Mouse (Mus musculus) forebrain, embryonic 15.5 days (tissue): ENCODE data around the gene Psmb5. TPM values are rescaled to one million over a fixed set of nuclear protein-coding genes. Genes with fewer than 3 reads are reported as not detected.

Experiments
- ATAC-seq: fragments of 200-750 bp; cut with Nextera tagmentation; replicated peaks from 2 replicates; pipeline ENCODE4 v1.8.0; 2017; ENCODE audit warnings: mild to moderate bottlenecking, moderate TSS enrichment, moderate library complexity
- H3K27ac ChIP-seq: fragments of 300-500 bp; sonication (generic); replicated peaks from 2 replicates; pipeline ENCODE4 v1.5.1; 2015; ENCODE audit warnings: mild to moderate bottlenecking, inconsistent platforms
- H3K27me3 ChIP-seq: fragments of 300-500 bp; sonication (generic); 2 replicates; pipeline ENCODE4 v1.6.1; 2015; ENCODE audit warnings: inconsistent platforms
- H3K36me3 ChIP-seq: fragments of 300-500 bp; sonication (generic); 2 replicates; pipeline ENCODE4 v1.6.1; 2015; ENCODE audit warnings: mild to moderate bottlenecking, inconsistent platforms
- H3K4me1 ChIP-seq: fragments of 300-500 bp; sonication (generic); 2 replicates; pipeline ENCODE4 v1.6.1; 2015; ENCODE audit warnings: inconsistent platforms
- H3K4me2 ChIP-seq: fragments of 300-500 bp; sonication (generic); replicated peaks from 2 replicates; pipeline ENCODE4 v1.6.1; 2015; ENCODE audit warnings: mild to moderate bottlenecking, inconsistent platforms
- H3K4me3 ChIP-seq: fragments of 300-500 bp; sonication (generic); 2 replicates; pipeline ENCODE4 v1.5.1; 2015; ENCODE audit warnings: mild to moderate bottlenecking, inconsistent platforms
- H3K9ac ChIP-seq: fragments of 300-500 bp; sonication (generic); replicated peaks from 2 replicates; pipeline ENCODE4 v1.6.1; 2015; ENCODE audit warnings: mild to moderate bottlenecking, inconsistent platforms
- H3K9me3 ChIP-seq: fragments of 300-500 bp; sonication (generic); 2 replicates; pipeline ENCODE4 v1.6.1; 2016; ENCODE audit warnings: inconsistent platforms
- WGBS: fragments of 180-500 bp; shearing (Covaris S2); methylation state at CpG from one replicate; pipeline ENCODE4 v1.1.7; 2015; ENCODE audit warnings: mixed read lengths; 5-methylcytosine and 5-hydroxymethylcytosine counted together
- microRNA counts: library from miRNA; unstranded; fragments of <30 nt; microRNA quantifications from one replicate; lab custom pipeline; 2016
- microRNA-seq: library from miRNA; unstranded; fragments of <30 nt; microRNA quantifications from one replicate; pipeline ENCODE4, GENCODE M21; 2016
- polyA plus RNA-seq: library from polyadenylated mRNA; unstranded; fragments of >200 nt; fragmentation: Nextera tagmentation; extraction: Ambion mirVana; gene quantifications from 2 replicates; pipeline ENCODE4 v1.2.1, GENCODE M21; 2015

Gene Psmb5
- polyA plus RNA-seq, 1 experiment from 2014 or later, result 430 TPM

DNA sequence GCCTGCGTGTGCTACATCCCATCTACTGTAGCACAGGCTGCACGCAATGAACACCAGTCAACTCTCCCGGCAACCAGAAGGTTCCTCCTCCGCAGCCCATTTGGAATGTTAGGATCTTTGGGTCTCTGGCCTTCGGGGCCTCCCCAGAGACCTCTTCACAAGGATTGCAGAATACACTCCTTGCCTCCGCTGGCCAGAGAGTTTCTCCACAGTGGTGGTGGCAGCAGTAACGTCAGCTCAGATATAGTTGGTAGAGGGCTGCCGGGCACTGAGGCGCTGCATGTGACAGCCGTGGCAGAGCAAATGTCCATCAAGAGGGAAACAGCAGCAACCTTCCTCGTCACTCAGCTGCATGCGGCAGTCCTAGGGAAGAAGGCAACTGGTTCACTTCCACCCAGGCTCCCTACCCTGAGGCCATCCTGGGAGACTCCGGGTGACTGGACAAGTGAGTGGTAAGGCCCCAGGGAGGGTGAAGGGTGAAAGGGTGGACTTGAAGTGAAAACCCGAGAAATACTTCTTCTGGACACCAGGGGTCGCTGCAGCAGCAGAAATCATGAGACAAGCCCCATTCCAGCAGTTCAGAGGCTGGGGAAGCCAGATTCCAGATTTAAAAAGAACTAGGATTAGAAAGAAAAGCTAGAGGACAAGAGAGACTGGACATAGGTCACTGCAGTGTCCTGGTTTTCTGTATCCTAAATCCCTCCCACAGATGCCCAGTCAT is 49.0 kb downstream of the Psmb5 start:
- ATAC-seq, result peak; percentile 50

More for the DNA sequence above, 49.0 kb downstream of the Psmb5 start:
- Histone ChIP-seq H3K4me3 (no peak overlapping the region), H3K9ac (no peak overlapping the region), H3K27me3 (no peaks in the 10 kb centered on the region), H3K36me3 (0 out of 2 replicates have a peak, but pooled peaks cover 3% of the 10 kb centered on the region), H3K4me2 (no peak overlapping the region), H3K9me3 (no peaks in the 10 kb centered on the region), H3K27ac (no peak overlapping the region), H3K4me1 (peaks cover 23% of the 10 kb centered on the region)
- WGBS, result 75% methylated on average over 15 of the region's 15 CpGs

MicroRNA genes within 50 kb of the gene (microRNA counts, 519-probe panel; counts per million panel counts)
- not detected for microRNA mmu-miR-686 (lab: Ali Mortazavi, UCI)

Small RNA genes lying within 50 kb of the gene (microRNA-seq; reads per million reads assigned to microRNA genes)
- not detected for gene Mir686
- gene Mir6948, result 1.1 reads per million

Other genes with a start within 250 kb of the Psmb5 start
- 5.0 and 5.2 TPM in 2 replicates for gene Slc7a7, start 200.2 kb downstream of the Psmb5 start, polyA plus RNA-seq
- 269 and 282 TPM in 2 replicates for gene Mrpl52, start 191.1 kb downstream of the Psmb5 start, polyA plus RNA-seq
- gene Mmp14, start 186.4 kb downstream of the Psmb5 start, polyA plus RNA-seq, result 60.3 and 61.7 TPM in 2 replicates
- 32.5 and 33.9 TPM in 2 replicates for gene Lrp10, start 153.9 kb downstream of the Psmb5 start, polyA plus RNA-seq
- 22.9 and 23.8 TPM in 2 replicates for gene Rem2, start 141.9 kb downstream of the Psmb5 start, polyA plus RNA-seq
- 101 and 102 TPM in 2 replicates for gene Prmt5, start 100.5 kb downstream of the Psmb5 start, polyA plus RNA-seq
- 29.6 and 31.6 TPM in 2 replicates for gene Haus4, start 63.4 kb downstream of the Psmb5 start, polyA plus RNA-seq
- gene Ajuba, start 40.5 kb downstream of the Psmb5 start, polyA plus RNA-seq, result 11.1 and 13.1 TPM in 2 replicates
- gene 4931414P19Rik, start 12.0 kb downstream of the Psmb5 start, polyA plus RNA-seq, result 8.0 and 8.9 TPM in 2 replicates
- 0.15 TPM in 1 of 2 replicates, not detected in the other for gene Psmb11, start 3.4 kb upstream of the Psmb5 start, polyA plus RNA-seq
- not detected in 2 replicates for gene Gm17606, start 22.9 kb upstream of the Psmb5 start, polyA plus RNA-seq
- 7.6 and 8.6 TPM in 2 replicates for gene Cdh24, start 23.3 kb upstream of the Psmb5 start, polyA plus RNA-seq
- gene 1700123O20Rik, start 68.2 kb upstream of the Psmb5 start, polyA plus RNA-seq, result 71.2 and 71.6 TPM in 2 replicates
- 171 and 181 TPM in 2 replicates for gene Acin1, start 68.9 kb upstream of the Psmb5 start, polyA plus RNA-seq
- gene Gm29776, start 80.8 kb upstream of the Psmb5 start, polyA plus RNA-seq, result 0.23 and 0.25 TPM in 2 replicates
- not detected in 2 replicates for gene Cebpe, start 94.2 kb upstream of the Psmb5 start, polyA plus RNA-seq
- gene Slc7a8, start 163.9 kb upstream of the Psmb5 start, polyA plus RNA-seq, result 6.4 and 8.2 TPM in 2 replicates
- gene Rnf212b, start 196.1 kb upstream of the Psmb5 start, polyA plus RNA-seq, result not detected in 2 replicates